Mouse (Mus musculus): Measurements from ENCODE around the gene Rprd2.

GRCm38 (mm10) chr3:95785501-95785900, 33.2 kb downstream of the Rprd2 start:
- TF ChIP-seq CTCF (IDR thresholded peaks at IDR 0.05; ENCODE audit: control insufficient read depth, insufficient read depth, low read length) (no peak), POLR2A (IDR thresholded peaks at IDR 0.05; ENCODE audit: borderline replicate concordance, control insufficient read depth, low read depth, low read length) (no peak)
